Mouse (Mus musculus) right cerebral cortex, adult 2 months (tissue): ENCODE data around the gene Cux1.
A peak's percentile ranks its signal among the peaks of the same experiment; 100 is the strongest.

ENCODE experiments used
- DNase-seq, 2 experiments: peaks; one replicate each; pipeline ENCODE4 v3.0.0; 2021 to 2022; ENCODE audit warnings: low spot score in 2 of 2

Gene Cux1

DNA sequence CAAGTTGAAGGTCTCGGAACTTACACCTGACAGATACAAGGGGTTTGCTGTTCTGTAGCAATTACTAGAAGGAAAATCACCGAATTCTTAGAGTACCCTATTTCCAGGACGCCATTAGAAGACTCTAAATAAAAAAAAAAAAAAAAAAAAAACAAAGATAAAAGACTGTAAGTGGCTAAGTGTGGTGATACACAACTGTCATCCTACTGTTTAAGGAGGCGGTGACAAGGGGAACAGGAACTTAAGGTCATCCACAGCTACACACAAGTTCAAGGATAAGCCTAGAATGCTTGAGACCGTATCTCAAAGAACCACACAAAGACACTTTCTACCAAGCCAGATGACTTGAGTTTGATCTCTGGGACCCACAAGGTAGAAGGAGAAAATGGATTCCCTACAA is 56.7 kb downstream of the Cux1 start:
- no peak for DNase-seq

DNA sequence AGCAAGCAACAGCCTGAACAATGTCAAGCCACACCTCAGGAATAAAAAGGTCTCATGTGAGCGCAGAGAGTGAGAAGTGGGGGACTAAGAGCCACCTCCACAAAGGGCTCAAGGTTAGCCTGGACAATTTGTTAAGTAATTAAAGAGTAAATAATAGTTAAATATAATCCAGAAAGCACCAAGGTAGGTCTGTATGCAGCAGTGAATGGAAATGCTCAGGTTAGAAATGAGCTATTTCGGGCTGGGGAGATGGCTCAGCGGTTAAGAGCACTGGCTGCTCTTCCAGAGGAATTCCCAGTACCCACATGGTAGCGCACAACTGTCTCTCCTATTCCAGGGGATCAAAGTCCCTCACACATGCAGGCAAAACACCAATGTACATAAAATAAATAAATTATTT is 59.7 kb downstream of the Cux1 start:
- DNase-seq = no peak

DNA sequence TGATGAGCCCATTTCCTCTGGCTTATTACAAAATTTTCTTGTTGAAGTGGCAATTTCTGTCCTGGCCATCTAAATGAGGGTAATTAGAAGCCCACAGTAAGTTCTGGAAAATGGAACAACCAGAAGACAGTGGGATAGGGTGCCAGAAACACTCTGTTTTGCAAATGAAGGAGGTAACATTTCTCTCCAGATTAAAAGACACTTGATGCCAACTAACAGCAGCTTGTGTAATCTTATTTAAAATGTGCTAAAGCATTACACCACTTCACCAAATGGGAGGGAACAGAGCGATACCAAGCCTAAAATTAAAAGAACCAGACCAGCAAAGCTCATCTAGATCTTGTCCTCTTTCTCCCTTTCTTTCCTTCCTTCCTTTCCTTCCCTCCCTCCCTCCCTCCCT is 61.0 kb downstream of the Cux1 start:
- no peak for DNase-seq

GRCm38 (mm10) chr5:136502491-136503086 is 64.7 kb downstream of the Cux1 start:
- DNase-seq = no peak

- no peak for DNase-seq
These were observed 66.9 kb downstream of the Cux1 start for GRCm38 (mm10) chr5:136500307-136500871.

GRCm38 (mm10) chr5:136499316-136499715 is 68.0 kb downstream of the Cux1 start:
- DNase-seq = no peak

GRCm38 (mm10) chr5:136498741-136499140 is 68.5 kb downstream of the Cux1 start:
- no peak for DNase-seq

DNA sequence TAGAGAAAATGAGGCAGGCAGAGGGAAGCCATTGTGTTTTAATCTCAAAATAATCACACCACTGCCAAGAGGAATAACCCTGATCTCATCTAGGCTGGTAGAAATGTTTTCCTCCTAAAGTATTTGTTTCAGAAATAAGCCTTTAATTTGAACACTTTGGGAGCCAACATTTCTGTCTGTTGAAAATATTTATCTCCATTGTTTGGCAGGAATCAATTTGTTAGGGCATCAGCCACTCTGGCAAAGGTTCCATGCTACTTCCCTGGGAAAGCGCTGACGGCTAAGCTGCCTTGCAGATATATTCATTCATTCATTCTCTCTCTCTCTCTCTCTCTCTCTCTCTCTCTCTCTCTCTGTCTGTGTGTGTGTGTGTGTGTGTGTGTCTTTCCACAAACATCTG is 70.0 kb downstream of the Cux1 start:
- DNase-seq = no peak

DNA sequence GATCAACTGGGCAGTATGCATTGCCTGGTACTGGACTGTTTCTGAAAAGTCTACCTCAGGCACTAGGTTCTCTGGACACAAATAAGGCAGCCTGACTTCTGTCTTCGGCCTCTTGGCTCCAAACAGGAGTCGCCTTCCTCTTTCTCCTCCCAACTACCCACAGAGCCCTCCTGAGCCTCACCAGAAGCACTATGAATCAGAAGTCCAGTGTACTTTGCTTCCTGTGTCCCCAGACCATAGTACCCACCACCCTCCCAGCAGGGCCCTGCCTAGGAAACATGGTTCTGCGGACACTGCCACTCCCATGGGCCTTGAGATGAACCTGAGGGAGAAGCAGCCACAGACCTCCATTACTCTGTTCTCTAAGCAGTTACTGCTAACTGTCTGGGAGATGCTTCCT is 71.7 kb downstream of the Cux1 start:
- no peak for DNase-seq

- no peak for DNase-seq
These were observed 72.4 kb downstream of the Cux1 start for GRCm38 (mm10) chr5:136494927-136495326.

DNA sequence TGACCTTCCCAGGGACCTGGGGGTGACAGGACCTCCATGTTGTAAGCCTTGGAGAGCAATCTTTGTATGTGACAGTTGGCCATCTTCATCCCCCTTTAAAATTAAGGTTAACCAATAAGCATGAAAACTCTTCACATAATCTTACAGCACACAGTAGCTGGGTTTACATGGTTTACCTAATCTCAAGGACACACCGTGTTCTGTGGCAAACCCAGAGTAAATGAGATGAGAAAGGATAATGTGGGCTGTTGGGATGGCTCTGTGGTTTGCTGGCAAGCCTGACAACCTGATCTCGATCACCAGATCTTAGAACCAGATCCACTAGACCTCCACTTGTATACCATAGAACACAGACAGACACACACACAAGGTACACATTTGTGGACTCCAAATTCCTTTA is 73.0 kb downstream of the Cux1 start:
- no peak for DNase-seq

GRCm38 (mm10) chr5:136489450-136489849 is 77.8 kb downstream of the Cux1 start:
- no peak for DNase-seq

DNA sequence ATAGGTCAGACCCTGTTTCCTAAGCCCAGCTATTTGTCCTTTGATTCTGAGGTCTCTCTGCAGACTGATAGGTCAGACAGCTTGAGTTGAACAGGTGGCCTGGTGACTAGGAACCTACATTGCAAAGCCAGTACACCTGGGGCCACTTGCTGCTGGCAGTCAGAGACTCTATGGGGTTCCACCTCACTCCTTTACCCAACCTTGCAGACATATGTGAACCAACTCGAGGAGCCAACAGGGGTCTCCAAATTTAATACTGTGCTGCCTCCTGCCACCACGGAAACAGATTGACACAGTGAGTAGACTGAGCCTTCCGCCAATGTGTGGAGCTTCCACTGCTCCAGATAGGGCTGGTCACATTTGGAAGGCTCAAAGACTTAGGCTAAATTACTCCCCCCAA is 78.6 kb downstream of the Cux1 start:
- no peak for DNase-seq

GRCm38 (mm10) chr5:136488223-136488622 is 79.1 kb downstream of the Cux1 start:
- DNase-seq = no peak

- peak; percentile 65 to 73 for DNase-seq
These were observed 79.7 kb downstream of the Cux1 start for GRCm38 (mm10) chr5:136487397-136488093.

DNA sequence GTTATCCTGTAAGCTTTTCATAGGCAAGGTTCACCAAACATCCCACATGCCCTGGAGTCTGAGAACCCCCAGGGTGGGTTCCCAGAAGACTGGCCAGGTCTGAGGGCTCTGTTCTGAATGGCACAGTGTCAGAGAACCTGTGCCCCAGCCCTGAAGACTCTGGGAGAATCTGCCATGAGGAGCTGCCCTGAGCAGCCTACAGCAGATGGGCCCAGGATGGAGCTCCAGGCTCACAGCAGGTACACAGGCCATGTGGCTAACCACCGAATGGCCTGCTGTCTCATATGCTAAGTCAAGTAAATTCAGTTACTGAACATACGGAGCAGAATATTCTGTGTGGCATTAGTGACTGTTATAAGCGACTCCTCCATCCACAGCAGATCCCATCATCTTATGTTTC is 80.9 kb downstream of the Cux1 start:
- DNase-seq = no peak

DNA sequence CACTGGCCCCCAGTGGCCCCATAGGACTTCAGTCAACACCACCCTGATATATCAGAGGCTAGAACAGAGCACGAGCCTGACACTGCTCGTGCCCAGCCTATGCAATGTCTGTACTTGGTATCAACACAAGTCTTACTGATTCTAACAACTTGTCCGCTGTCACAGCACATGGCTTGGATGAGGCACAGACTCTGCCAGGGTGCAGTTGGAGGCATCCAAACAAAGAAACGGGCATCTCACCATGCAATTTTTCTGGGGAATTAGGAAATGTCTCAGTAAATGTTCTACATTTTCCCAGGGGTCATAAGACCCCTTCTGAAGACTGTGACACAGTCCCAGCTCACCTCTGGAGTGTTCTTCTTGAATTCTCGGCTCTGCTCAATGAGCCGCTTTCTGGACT is 81.9 kb downstream of the Cux1 start:
- DNase-seq = no peak

DNA sequence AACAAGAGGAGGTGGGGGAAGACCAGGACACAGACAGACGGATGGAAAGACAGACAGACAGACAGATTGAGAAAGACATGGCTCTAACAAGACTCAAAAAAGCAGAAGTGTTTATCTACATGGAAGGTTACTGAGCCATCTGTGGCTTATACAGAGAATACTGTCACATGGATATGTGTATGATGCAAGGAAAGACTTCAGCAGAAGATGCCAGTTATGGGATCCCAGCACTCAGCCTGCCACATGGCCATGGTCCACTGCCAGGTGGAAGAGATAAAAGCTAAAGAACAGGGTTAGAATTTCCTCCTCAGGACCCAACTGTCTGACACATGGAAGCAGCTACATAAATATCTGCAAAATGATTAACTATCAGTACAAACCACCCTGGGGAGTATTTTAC is 84.9 kb downstream of the Cux1 start:
- no peak for DNase-seq

GRCm38 (mm10) chr5:136480541-136480940 is 86.7 kb downstream of the Cux1 start:
- no peak for DNase-seq

DNA sequence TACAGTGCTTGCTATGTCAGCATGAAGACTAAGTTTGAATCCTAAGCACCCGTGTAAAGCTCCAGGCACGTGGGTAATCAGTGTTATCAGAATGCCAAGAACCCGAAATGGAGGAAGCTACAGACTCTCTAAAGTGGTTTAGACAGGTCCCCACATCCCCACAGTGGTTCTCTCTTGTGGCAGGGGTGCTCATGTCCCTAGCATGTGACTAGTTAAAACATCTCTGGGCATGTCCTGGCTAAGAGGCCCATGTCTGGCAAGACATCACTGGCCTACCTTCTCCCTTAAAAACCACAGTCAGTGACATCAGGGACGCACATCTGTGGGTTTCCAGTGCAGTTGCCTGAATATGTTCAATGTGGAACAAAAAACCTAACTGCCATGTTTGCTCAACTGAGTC is 87.5 kb downstream of the Cux1 start:
- no peak for DNase-seq

- DNase-seq = no peak
These were observed 88.1 kb downstream of the Cux1 start for GRCm38 (mm10) chr5:136479024-136479763.

- peak; percentile 71 to 72 for DNase-seq
These were observed 91.0 kb downstream of the Cux1 start for GRCm38 (mm10) chr5:136476272-136476671.

DNA sequence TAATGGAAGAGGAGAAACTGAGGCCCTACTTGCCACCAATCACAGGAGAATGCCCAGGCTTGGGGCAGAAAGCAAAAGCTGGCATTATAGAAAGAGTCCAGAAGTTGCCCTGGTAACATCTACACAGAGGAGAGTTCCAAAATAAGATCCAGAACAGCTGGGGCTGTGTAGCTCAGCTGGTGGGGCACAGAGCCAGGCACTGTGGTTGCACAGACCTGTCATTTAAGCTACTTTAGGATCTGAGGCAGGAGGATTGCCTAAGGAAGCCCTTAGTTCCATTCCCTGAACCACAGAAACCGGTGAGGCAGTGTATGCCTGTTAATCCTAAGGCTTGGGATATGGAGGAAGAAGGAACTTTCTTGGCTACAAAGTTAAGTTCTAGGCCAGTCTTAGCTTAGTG is 92.1 kb downstream of the Cux1 start:
- DNase-seq = no peak
